Mouse (Mus musculus): ENCODE results near the gene Zscan2. TPM values are rescaled to one million over a fixed set of nuclear protein-coding genes. Genes with fewer than 3 reads are reported as not detected.

Gene Zscan2
- polyA plus RNA-seq, 1 experiment from 2014 or later = 1.4 TPM

GRCm38 (mm10) chr7:80849710-80850109, 11.0 kb upstream of the Zscan2 start:
- H3K9me3 ChIP-seq (ENCODE audit: control insufficient read depth, low read length) = no peaks in the 10 kb centered on the region; the same call in 1 of the 2 replicates
- no peak overlapping the region for H3K4me2 ChIP-seq (ENCODE audit: low read depth, low read length)
- H3K9ac ChIP-seq (ENCODE audit: low read depth, low read length) = no peak overlapping the region
- no peaks in the 10 kb centered on the region for H3K36me3 ChIP-seq (ENCODE audit: control insufficient read depth, insufficient read depth, low read length)
- WGBS = 23% methylated on average over 4 of the region's 4 CpGs
- H3K27ac ChIP-seq (ENCODE audit: low read length) = no peak overlapping the region
- H3K27me3 ChIP-seq (replicated peaks; ENCODE audit: control insufficient read depth, insufficient read depth, low read length) = no peaks in the 10 kb centered on the region
- no peak overlapping the region for H3K4me3 ChIP-seq (ENCODE audit: low read length)
- peaks cover 6% of the 10 kb centered on the region; the same call in 1 of the 2 replicates for H3K4me1 ChIP-seq (ENCODE audit: control insufficient read depth, insufficient read depth, low read length)
- peak; percentile 79; the same call in 1 of the 2 replicates for ATAC-seq

GRCm38 (mm10) chr7:80850520-80850919, 10.2 kb upstream of the Zscan2 start:
- WGBS = 82% methylated on average over 5 of the region's 5 CpGs
- no peaks in the 10 kb centered on the region for H3K27me3 ChIP-seq (replicated peaks; ENCODE audit: control insufficient read depth, insufficient read depth, low read length)
- H3K36me3 ChIP-seq (ENCODE audit: control insufficient read depth, insufficient read depth, low read length) = no peaks in the 10 kb centered on the region
- H3K9me3 ChIP-seq (ENCODE audit: control insufficient read depth, low read length) = no peaks in the 10 kb centered on the region; the same call in 1 of the 2 replicates
- H3K4me2 ChIP-seq (ENCODE audit: low read depth, low read length) = no peak overlapping the region
- peaks cover 6% of the 10 kb centered on the region; the same call in 1 of the 2 replicates for H3K4me1 ChIP-seq (ENCODE audit: control insufficient read depth, insufficient read depth, low read length)
- H3K9ac ChIP-seq (ENCODE audit: low read depth, low read length) = no peak overlapping the region
- H3K4me3 ChIP-seq (ENCODE audit: low read length) = no peak overlapping the region
- no peak overlapping the region for H3K27ac ChIP-seq (ENCODE audit: low read length)
- no peak for ATAC-seq

DNA sequence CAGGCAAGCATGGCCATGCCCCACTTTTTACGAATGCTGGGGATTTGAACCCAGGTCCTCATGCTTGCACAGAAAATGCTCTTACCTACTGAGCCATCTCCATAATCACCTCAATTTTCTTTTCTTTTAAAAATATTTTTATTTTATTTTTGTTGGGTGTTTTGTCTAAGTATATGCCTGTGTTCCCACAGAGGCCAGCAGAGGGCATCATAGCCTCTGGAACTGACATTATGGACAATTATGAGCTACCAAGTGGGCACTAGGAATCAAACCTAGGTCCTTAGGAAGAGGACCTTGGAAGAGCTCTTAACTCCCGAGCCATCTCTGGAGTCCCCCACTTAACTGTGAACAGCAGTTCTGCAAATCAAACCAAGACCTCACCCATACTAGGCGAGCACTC, 7.5 kb upstream of the Zscan2 start:
- ATAC-seq = no peak
- Histone ChIP-seq H3K4me3 (ENCODE audit: low read length) (no peak overlapping the region), H3K9me3 (ENCODE audit: control insufficient read depth, low read length) (no peaks in the 10 kb centered on the region; the same call in 1 of the 2 replicates), H3K27ac (ENCODE audit: low read length) (no peak overlapping the region), H3K27me3 (replicated peaks; ENCODE audit: control insufficient read depth, insufficient read depth, low read length) (no peaks in the 10 kb centered on the region), H3K36me3 (ENCODE audit: control insufficient read depth, insufficient read depth, low read length) (no peaks in the 10 kb centered on the region), H3K4me2 (ENCODE audit: low read depth, low read length) (no peak overlapping the region), H3K9ac (ENCODE audit: low read depth, low read length) (no peak overlapping the region), H3K4me1 (ENCODE audit: control insufficient read depth, insufficient read depth, low read length) (peaks cover 3% of the 10 kb centered on the region; the same call in 1 of the 2 replicates)
- 92% methylated on average over 3 of the region's 3 CpGs for WGBS

- Histone ChIP-seq H3K27ac (ENCODE audit: low read length) (no peak overlapping the region), H3K27me3 (replicated peaks; ENCODE audit: control insufficient read depth, insufficient read depth, low read length) (no peaks in the 10 kb centered on the region), H3K4me1 (ENCODE audit: control insufficient read depth, insufficient read depth, low read length) (no peaks in the 10 kb centered on the region), H3K9me3 (ENCODE audit: control insufficient read depth, low read length) (no peaks in the 10 kb centered on the region; the same call in 1 of the 2 replicates), H3K36me3 (ENCODE audit: control insufficient read depth, insufficient read depth, low read length) (no peaks in the 10 kb centered on the region), H3K9ac (ENCODE audit: low read depth, low read length) (no peak overlapping the region), H3K4me2 (ENCODE audit: low read depth, low read length) (no peak overlapping the region), H3K4me3 (ENCODE audit: low read length) (no peak overlapping the region)
- no peak for ATAC-seq
Observed at GRCm38 (mm10) chr7:80855316-80855715, 5.4 kb upstream of the Zscan2 start.

DNA sequence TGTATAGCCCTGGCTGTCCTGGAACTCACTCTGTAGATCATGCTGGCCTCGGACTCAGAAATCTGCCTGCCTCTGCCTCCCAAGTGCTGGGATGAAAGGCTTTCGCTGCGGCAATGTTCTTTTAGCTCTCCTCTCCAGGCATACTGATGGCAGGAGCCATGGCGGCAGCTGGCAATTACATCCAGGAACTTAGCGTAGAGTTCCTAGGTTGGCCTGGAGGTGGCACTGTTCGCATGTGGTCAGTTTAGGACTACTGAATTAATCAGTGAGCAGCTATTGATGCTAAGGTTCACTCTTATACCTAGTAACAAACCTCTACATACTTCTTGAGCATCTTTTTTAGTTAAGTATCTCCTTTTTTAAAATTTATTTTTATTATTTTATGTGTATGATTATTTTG, 3.5 kb upstream of the Zscan2 start:
- Histone ChIP-seq H3K27me3 (replicated peaks; ENCODE audit: control insufficient read depth, insufficient read depth, low read length) (no peaks in the 10 kb centered on the region), H3K4me2 (ENCODE audit: low read depth, low read length) (no peak overlapping the region), H3K9ac (ENCODE audit: low read depth, low read length) (no peak overlapping the region), H3K36me3 (ENCODE audit: control insufficient read depth, insufficient read depth, low read length) (no peaks in the 10 kb centered on the region), H3K4me3 (ENCODE audit: low read length) (no peak overlapping the region), H3K9me3 (ENCODE audit: control insufficient read depth, low read length) (no peaks in the 10 kb centered on the region; the same call in 1 of the 2 replicates), H3K27ac (ENCODE audit: low read length) (no peak overlapping the region), H3K4me1 (ENCODE audit: control insufficient read depth, insufficient read depth, low read length) (peaks cover 6% of the 10 kb centered on the region; the same call in 1 of the 2 replicates)
- 19% methylated on average over 6 of the region's 6 CpGs for WGBS
- ATAC-seq = no peak

- ATAC-seq = peak; percentile 74
- Histone ChIP-seq H3K9me3 (ENCODE audit: control insufficient read depth, low read length) (no peaks in the 10 kb centered on the region), H3K4me3 (ENCODE audit: low read length) (peak overlapping the region; percentile 95), H3K4me2 (ENCODE audit: low read depth, low read length) (peak overlapping the region; percentile 75), H3K4me1 (ENCODE audit: control insufficient read depth, insufficient read depth, low read length) (peaks cover 19% of the 10 kb centered on the region), H3K27ac (ENCODE audit: low read length) (no peak overlapping the region), H3K36me3 (ENCODE audit: control insufficient read depth, insufficient read depth, low read length) (no peaks in the 10 kb centered on the region), H3K27me3 (replicated peaks; ENCODE audit: control insufficient read depth, insufficient read depth, low read length) (no peaks in the 10 kb centered on the region), H3K9ac (ENCODE audit: low read depth, low read length) (peak overlapping the region; percentile 58)
- WGBS = 0% methylated on average over 13 of the region's 13 CpGs
Observed at GRCm38 (mm10) chr7:80860227-80860626, 493 bp upstream of the Zscan2 start.

- H3K4me3 ChIP-seq (ENCODE audit: low read length) = no peak overlapping the region
- H3K27ac ChIP-seq (ENCODE audit: low read length) = no peak overlapping the region
- no peak overlapping the region for H3K4me2 ChIP-seq (ENCODE audit: low read depth, low read length)
- no peaks in the 10 kb centered on the region for H3K9me3 ChIP-seq (ENCODE audit: control insufficient read depth, low read length)
- H3K9ac ChIP-seq (ENCODE audit: low read depth, low read length) = no peak overlapping the region
- H3K27me3 ChIP-seq (replicated peaks; ENCODE audit: control insufficient read depth, insufficient read depth, low read length) = no peaks in the 10 kb centered on the region
- WGBS = 86% methylated on average over 2 of the region's 2 CpGs
- ATAC-seq = no peak
- H3K4me1 ChIP-seq (ENCODE audit: control insufficient read depth, insufficient read depth, low read length) = peaks cover 28% of the 10 kb centered on the region
- peaks cover 4% of the 10 kb centered on the region; the same call in 1 of the 2 replicates for H3K36me3 ChIP-seq (ENCODE audit: control insufficient read depth, insufficient read depth, low read length)
Observed at GRCm38 (mm10) chr7:80862475-80862874, 1.8 kb downstream of the Zscan2 start.

DNA sequence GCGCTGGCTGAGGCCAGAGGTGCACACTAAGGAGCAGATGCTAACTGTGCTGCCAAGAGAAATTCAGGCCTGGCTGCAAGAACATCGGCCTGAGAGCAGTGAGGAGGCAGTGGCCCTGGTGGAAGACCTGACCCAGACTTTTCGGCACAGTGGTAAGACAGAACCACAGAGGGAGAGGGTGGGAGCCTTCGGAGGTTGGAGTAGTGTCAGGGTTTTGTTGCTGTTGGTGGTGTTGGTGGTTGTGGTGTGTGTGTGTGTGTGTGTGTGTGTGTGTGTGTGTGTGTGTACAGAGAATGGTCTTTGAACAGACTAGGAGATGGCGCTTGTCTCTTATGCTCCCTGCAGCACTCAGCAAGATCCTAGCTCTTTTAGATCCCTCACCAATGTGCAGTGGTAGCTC, 2.8 kb downstream of the Zscan2 start:
- no peaks in the 10 kb centered on the region for H3K9me3 ChIP-seq (ENCODE audit: control insufficient read depth, low read length)
- peak overlapping the region; percentile 28; the same call in 1 of the 2 replicates for H3K27ac ChIP-seq (ENCODE audit: low read length)
- H3K36me3 ChIP-seq (ENCODE audit: control insufficient read depth, insufficient read depth, low read length) = peaks cover 8% of the 10 kb centered on the region
- H3K4me3 ChIP-seq (ENCODE audit: low read length) = no peak overlapping the region
- peak overlapping the region; percentile 40; the same call in 1 of the 2 replicates for H3K9ac ChIP-seq (ENCODE audit: low read depth, low read length)
- ATAC-seq = no peak
- H3K27me3 ChIP-seq (replicated peaks; ENCODE audit: control insufficient read depth, insufficient read depth, low read length) = no peaks in the 10 kb centered on the region
- H3K4me1 ChIP-seq (ENCODE audit: control insufficient read depth, insufficient read depth, low read length) = peaks cover 28% of the 10 kb centered on the region
- no peak overlapping the region for H3K4me2 ChIP-seq (ENCODE audit: low read depth, low read length)
- 81% methylated on average over 5 of the region's 5 CpGs for WGBS

DNA sequence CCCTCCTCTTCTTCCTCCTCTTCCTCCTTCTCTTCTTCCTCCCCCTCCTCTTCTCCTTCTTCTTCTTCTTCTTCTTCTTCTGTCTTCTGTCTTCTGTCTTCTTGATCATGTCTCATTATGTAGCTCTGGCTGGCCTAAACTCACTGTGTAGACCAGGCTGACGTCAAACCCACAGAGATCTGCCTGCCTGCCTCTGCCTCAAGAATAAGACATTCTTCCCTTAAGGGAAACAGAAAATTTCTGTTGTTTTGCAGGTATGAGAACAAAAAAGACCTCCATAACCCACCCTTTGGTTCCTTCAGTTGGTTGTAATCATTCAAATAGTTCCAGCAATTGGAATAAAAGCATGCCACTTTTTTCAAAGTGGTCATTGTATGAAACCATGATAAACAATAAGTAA, 3.4 kb downstream of the Zscan2 start:
- H3K4me1 ChIP-seq (ENCODE audit: control insufficient read depth, insufficient read depth, low read length) = peaks cover 28% of the 10 kb centered on the region
- no peak overlapping the region for H3K4me2 ChIP-seq (ENCODE audit: low read depth, low read length)
- H3K9me3 ChIP-seq (ENCODE audit: control insufficient read depth, low read length) = no peaks in the 10 kb centered on the region
- no peak overlapping the region for H3K4me3 ChIP-seq (ENCODE audit: low read length)
- 56% methylated on average over 1 of the region's 1 CpGs for WGBS
- no peak overlapping the region for H3K27ac ChIP-seq (ENCODE audit: low read length)
- no peak overlapping the region for H3K9ac ChIP-seq (ENCODE audit: low read depth, low read length)
- H3K27me3 ChIP-seq (replicated peaks; ENCODE audit: control insufficient read depth, insufficient read depth, low read length) = no peaks in the 10 kb centered on the region
- ATAC-seq = no peak
- H3K36me3 ChIP-seq (ENCODE audit: control insufficient read depth, insufficient read depth, low read length) = peaks cover 10% of the 10 kb centered on the region

GRCm38 (mm10) chr7:80864831-80865230, 4.1 kb downstream of the Zscan2 start:
- no peak overlapping the region for H3K9ac ChIP-seq (ENCODE audit: low read depth, low read length)
- no peak overlapping the region for H3K4me2 ChIP-seq (ENCODE audit: low read depth, low read length)
- 66% methylated on average over 8 of the region's 8 CpGs for WGBS

More at GRCm38 (mm10) chr7:80864831-80865230, 4.1 kb downstream of the Zscan2 start:
- H3K9me3 ChIP-seq (ENCODE audit: control insufficient read depth, low read length) = no peaks in the 10 kb centered on the region
- no peak overlapping the region for H3K4me3 ChIP-seq (ENCODE audit: low read length)
- H3K36me3 ChIP-seq (ENCODE audit: control insufficient read depth, insufficient read depth, low read length) = peaks cover 13% of the 10 kb centered on the region
- peak overlapping the region; percentile 86 for H3K27ac ChIP-seq (ENCODE audit: low read length)
- H3K27me3 ChIP-seq (replicated peaks; ENCODE audit: control insufficient read depth, insufficient read depth, low read length) = no peaks in the 10 kb centered on the region
- peaks cover 28% of the 10 kb centered on the region for H3K4me1 ChIP-seq (ENCODE audit: control insufficient read depth, insufficient read depth, low read length)
- ATAC-seq = no peak
